Mouse (Mus musculus) T-helper 2 cell (primary cell): ENCODE measurements at regions not wholly inside any gene's neighbourhood (a gene's known extent, or its start where the extent isn't known, plus 50 kb on each side); places are given as distances from the start of the nearest gene placed in this dataset.

Source experiments
- in situ Hi-C: fragments of 300-600 bp; cut with MboI, MseI; formaldehyde crosslinking; loops from one replicate; pipeline ENCODE4 v1.15.1; 2025; ENCODE audit warnings: high pct_unique_total_duplicates

DNA sequence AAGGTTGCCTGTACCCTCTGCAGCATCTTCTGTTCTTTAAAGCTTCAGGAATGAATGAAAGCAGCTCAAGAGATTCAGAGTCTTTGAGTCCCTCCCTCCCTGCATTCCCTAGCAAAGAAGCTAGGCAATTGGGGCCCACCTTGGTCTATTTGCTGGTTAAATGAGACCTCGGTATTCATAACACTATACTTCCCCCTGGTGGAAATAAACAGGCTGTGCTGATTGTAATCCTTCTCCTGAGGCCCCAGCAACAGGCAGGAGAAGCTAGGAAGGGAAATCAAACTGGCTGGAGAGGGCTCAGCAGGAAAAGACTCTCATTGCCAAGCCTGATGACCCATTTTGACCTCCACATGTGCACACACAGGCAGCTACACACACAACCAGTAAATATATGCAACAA lies 137.1 kb downstream of the Sh3bp4 start:
- in situ Hi-C loops: no loop called here

- in situ Hi-C loops: no loop called here
Measured at GRCm38 (mm10) chr1:89211116-89211515, 140.9 kb downstream of the Sh3bp4 start.

GRCm38 (mm10) chr1:89228426-89228825 lies 158.2 kb downstream of the Sh3bp4 start:
- in situ Hi-C loops: no loop called here

GRCm38 (mm10) chr1:89231756-89232155 lies 161.5 kb downstream of the Sh3bp4 start:
- in situ Hi-C loops: loop anchor here (10.0 kb wide), 1 partner anchor 303 kb away; no protein-coding TSS in a partner anchor

DNA sequence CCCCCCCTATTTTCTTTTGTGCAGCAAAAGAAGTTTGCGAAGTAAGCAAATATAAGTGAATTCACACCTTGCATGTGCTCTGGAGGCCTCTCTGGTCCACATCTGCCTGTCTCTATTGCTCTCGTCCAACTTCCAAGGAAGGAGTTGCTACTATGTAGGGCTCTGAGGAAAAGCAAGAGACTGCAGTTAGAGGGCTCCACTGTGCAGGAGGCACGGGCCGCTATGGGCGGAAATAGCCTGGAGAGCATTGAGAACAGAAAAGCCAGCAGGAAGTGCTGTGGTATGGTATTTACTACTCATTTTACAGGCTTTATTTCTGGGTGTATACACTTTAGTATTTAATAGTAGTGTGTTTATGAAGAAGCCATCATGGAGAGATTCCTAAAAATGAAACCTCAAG lies 162.2 kb downstream of the Sh3bp4 start:
- in situ Hi-C loops: loop anchor here (10.0 kb wide), 1 partner anchor 302 kb away; no protein-coding TSS in a partner anchor

DNA sequence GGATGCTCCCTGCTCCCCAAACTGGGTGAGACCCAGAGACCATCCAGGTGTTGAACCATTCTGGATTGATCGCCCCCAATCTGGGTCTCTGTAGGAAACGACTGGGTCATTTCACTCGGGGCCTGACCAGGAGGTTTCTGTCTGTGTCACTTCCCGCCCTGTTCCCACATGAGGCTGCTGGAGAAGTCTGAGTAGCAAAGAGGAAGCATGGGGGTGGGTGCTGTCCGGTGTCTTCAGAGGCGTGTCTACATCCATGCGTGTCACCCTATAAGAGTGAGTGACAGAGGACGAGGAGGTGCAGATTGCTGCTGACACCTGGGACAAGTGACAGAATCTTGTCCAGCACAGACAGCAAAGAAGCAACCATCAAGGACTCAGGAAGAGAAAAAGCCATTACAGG lies 164.7 kb downstream of the Sh3bp4 start:
- in situ Hi-C loops: loop anchor here (10.0 kb wide), 1 partner anchor 300 kb away; no protein-coding TSS in a partner anchor

GRCm38 (mm10) chr1:89235296-89235695 lies 165.1 kb downstream of the Sh3bp4 start:
- in situ Hi-C loops: loop anchor here (10.0 kb wide), 1 partner anchor 300 kb away; no protein-coding TSS in a partner anchor

GRCm38 (mm10) chr1:89237696-89238095 lies 167.5 kb downstream of the Sh3bp4 start:
- in situ Hi-C loops: loop anchor here (10.0 kb wide), 1 partner anchor 297 kb away; no protein-coding TSS in a partner anchor

DNA sequence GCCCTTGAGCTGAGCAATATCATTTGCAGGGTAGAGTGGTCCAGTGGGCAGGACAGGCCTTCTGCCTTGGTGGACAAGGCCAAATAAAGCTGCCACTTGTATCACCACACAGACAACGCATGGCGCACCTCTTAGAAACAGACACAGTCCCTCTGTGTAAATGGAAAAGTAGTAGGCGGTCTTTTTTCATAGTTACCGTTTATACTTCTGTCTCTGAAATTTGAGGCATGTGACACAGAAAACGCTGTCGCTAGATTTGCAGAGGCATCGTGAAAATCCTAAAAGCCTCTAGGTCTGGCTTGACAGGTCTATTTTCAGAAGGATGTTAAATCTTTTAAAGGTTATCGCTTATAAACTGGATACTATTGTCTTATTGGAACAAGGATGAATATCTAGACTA lies 174.4 kb downstream of the Sh3bp4 start:
- in situ Hi-C loops: no loop called here

DNA sequence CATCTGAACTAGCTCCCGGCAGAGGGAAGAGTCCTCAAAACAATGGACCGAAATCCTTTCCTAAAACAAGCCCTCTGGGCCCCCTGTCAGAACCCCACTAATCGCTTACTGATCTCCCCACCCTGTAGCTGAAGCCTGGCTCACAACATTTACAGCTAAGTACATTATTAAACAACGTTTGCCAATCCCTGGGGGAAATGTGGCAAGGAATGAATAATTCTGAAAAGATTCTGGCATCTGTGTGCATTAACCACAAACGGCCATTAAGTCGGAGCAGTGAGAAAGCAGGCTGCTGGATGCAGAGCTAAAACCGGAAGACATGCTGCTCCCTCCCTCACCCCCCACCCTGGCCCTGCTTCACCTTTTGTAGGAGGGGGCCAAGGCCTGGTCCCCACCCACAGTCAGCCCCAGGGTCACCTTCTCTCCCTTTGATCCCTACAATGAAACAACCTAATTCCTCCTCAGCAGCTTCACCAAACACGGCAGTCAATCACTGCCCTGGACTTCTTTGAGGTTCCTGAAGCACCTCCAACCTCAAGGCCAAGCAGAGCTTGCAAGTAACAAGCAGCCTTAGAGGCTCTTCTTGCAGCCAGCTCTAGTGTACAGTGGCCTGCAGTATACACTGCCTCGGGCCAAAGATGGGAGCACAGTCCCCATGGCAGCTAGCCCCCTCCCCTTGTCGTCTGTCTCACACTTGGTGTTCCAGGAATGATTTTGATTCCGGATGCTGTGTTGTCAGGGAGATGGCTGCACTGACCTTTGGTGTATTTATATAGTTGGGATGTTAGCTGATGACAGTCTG lies 175.2 kb downstream of the Sh3bp4 start:
- in situ Hi-C loops: no loop called here

GRCm38 (mm10) chr1:89251753-89252152 lies 181.5 kb downstream of the Sh3bp4 start:
- in situ Hi-C loops: no loop called here

GRCm38 (mm10) chr1:89252528-89252927 lies 182.3 kb downstream of the Sh3bp4 start:
- in situ Hi-C loops: no loop called here

GRCm38 (mm10) chr1:89257945-89258344 lies 187.7 kb downstream of the Sh3bp4 start:
- in situ Hi-C loops: no loop called here

DNA sequence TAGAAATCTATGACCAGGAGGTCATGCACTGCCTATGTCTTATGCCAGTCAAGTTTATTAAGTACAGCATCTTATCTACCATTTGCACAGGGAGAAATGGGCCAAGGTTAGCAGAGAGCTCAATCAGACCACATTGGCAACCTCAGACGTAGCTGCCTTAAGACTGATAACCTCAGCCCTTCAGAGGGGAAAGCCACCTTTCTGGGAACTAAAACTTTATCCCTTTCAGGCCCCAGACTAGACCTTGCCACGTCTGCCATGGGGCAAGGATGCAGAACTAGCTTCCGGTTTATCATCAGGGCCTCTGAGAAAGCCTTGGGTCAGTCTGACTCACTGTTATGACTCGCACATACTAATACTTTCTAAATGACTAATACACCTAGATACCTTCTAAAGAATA lies 188.8 kb upstream of the Agap1 start:
- in situ Hi-C loops: no loop called here

GRCm38 (mm10) chr1:89268806-89269205 lies 185.8 kb upstream of the Agap1 start:
- in situ Hi-C loops: no loop called here

- in situ Hi-C loops: no loop called here
Measured at GRCm38 (mm10) chr1:89271743-89272142, 182.9 kb upstream of the Agap1 start.

- in situ Hi-C loops: no loop called here
Measured at GRCm38 (mm10) chr1:89273021-89273420, 181.6 kb upstream of the Agap1 start.

DNA sequence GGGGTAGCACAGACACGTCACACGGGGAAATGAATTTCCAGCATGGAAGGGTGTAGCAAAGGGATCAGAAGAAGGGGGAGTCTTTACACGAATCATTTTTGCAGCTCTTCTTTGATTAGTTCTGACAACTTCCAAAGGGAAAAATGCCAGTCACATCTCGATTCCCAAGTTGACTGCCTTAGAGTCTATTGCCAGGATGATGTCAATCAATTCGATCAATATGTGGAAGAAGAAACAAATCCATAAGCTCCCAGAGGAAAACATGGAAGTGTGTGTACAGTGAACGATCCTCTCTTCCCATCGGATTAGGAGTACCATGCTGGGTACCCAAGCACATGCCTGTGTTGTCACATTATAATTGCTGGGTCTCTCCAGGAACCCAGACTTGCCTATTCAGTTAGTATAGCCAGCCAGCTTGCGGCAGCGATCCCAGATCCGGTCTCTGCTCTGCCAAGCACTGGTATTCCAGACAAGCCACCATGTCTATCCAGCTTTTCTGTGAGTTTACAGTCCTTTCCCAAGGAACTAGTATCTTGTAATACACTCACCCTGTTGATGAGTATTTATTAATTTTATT lies 180.7 kb upstream of the Agap1 start:
- in situ Hi-C loops: no loop called here

DNA sequence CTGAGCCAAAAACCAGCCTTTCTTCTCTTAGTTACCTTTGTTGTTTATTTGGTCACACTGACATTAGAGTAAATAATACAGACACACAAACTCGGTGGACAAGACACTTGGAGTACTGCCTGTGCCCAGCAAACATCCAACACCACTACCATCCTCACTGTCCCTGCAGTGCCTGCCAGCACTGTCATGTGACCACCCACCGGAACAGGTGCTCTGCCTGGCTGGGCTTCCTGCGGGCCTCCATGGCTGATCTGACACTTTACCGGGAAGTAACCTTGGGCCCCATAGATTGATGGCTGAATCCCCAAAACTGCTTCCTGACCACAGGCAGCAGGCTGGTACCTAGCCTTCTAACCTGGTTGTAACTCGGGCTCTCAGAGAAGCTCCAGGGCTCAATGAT lies 175.2 kb upstream of the Agap1 start:
- in situ Hi-C loops: loop anchor here (25.0 kb wide), 1 partner anchor 1092 kb away; no protein-coding TSS in a partner anchor

- in situ Hi-C loops: loop anchor here (25.0 kb wide), 1 partner anchor 1094 kb away; no protein-coding TSS in a partner anchor
Measured at GRCm38 (mm10) chr1:89281107-89281655, 173.4 kb upstream of the Agap1 start.

DNA sequence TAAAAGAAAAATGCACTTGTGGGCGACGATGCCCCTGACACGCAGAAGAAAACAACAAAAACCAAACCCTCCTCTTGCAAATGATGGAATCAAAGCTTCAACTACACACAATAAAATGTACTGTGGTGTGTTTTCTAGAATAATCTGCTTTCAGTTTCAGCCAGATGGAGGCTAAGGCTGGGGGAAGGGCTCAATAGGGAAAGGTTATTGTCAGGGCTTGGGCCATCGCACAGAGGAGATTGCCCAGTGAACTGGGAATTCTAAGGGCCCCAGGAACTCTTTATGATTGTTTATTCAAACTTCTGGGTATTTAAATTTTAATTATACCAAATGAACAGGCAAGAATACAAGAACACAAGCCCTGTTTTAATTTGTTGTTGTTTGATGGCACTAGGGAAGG lies 169.6 kb upstream of the Agap1 start:
- in situ Hi-C loops: loop anchor here (25.0 kb wide), 1 partner anchor 1098 kb away; no protein-coding TSS in a partner anchor

- in situ Hi-C loops: loop anchor here (25.0 kb wide), 1 partner anchor 1100 kb away; no protein-coding TSS in a partner anchor
Measured at GRCm38 (mm10) chr1:89287136-89287795, 167.3 kb upstream of the Agap1 start.
